Mouse (Mus musculus) kidney, postnatal 10 days (tissue): Measurements from ENCODE around the gene Ubc.
A peak's percentile ranks its signal among the peaks of the same experiment; 100 is the strongest.

Experiments used
- DNase-seq: peaks from one replicate; pipeline ENCODE4 v3.0.0; 2021; ENCODE audit warnings: mixed read lengths

Gene Ubc

DNA sequence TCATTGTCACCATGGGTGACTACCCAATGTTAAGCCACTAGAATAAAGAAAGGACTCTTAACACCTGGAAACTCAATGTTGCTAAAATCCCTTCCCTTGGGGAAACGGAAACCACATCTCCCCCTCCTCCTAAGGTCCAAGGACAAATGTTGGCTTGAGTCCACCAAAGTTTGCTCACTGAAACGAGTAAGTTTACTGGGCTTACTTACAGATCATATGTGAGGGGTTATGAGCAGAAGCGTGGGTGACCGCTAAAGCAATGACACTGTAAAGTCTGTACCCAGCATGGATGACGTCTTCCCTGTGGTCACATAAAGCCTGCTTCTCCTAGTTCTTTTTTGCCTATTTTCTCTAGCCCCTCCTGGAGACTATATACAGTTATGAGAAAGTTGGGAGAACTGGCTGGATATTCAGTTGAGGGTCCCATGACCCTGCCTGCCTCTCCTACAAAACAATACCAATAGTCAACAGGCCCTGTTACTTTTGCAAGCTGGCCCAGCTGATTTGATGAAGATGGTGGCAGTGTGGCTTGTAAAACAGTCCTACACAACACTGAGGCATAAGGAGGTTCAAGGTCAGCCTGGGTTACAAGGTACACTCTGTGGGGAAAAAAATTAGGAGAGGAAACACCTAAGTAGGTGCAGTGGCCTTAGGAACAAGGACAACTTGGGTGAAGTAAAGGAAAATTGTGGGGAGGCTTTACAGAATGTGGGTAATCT lies 7.9 kb downstream of the Ubc start:
- DNase-seq: no peak

DNA sequence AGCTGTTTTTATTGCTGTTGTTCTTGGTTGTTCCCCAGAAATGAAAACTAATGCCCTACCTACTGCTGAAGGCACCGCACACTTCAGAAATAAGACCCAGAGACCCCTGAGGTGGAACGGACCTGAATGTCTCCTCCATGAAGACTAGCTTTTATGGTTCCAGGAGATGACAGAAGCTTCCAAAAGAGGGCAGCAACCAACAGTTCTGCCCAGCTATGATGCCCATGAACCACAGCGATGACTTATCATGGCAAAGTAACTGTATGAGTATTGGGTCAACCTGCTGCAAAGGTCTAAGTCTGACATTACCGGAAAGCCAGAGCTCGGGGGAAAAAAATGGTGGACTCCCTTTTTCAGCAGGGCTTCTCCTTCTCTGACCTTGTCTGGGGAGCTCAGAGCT lies 11.1 kb downstream of the Ubc start:
- no peak for DNase-seq

DNA sequence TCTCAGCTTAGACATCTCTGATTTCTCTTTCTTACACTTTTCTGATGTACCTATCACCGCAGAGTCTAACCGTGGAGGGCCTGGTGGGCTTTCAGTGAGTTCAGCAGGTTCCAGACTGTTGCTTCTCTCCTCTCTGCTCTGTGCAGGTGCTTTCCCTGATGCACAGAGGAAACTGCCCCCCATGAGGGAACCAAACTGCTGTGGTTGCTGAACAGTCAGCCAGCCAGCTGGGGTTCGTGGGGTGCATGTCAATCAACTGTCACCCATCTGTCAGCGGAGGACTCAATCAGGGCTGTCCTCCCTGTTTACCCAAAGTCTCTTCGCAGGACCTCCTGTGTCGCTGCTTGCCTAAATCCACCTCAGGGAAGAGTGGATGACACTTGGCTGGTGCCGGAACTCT lies 12.8 kb downstream of the Ubc start:
- DNase-seq: no peak

DNA sequence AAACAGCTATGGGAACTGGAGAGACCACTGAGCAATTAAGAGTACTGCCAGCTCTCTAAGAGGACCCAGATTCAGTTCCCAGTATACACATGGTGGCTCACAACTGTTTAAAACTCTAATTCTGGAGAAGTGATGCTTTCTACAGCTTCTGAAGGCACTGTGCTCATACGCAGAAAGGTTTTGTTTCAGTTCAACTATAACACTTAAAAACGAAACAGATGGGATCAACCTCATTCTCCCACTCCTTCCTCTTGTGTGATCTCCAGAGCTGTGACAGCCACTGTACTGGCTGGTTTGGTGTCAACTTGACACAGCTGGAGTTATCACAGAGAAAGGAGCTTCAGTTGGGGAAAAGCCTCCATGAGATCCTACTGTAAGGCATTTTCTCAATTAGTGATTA lies 14.1 kb downstream of the Ubc start:
- DNase-seq: no peak

DNA sequence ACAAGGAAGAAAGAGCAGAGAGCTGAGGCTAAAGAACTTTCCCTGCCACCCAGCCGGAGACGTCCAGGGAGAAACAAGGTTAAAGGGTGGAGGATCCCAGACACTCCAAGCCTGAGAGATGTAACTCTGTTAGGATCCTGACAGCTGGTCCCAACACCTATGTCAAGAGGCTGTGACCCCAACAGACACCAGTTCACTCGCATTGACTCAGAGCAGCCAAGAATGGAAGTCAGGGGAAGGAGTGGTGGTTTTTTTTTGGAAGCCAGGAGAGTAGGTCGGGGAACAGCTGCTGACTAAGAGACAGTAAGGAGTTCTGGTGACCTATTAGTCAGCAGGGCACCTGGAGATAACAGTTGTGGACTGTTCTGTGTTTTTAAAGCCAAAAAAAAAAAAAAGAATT lies 18.0 kb downstream of the Ubc start:
- no peak for DNase-seq

DNA sequence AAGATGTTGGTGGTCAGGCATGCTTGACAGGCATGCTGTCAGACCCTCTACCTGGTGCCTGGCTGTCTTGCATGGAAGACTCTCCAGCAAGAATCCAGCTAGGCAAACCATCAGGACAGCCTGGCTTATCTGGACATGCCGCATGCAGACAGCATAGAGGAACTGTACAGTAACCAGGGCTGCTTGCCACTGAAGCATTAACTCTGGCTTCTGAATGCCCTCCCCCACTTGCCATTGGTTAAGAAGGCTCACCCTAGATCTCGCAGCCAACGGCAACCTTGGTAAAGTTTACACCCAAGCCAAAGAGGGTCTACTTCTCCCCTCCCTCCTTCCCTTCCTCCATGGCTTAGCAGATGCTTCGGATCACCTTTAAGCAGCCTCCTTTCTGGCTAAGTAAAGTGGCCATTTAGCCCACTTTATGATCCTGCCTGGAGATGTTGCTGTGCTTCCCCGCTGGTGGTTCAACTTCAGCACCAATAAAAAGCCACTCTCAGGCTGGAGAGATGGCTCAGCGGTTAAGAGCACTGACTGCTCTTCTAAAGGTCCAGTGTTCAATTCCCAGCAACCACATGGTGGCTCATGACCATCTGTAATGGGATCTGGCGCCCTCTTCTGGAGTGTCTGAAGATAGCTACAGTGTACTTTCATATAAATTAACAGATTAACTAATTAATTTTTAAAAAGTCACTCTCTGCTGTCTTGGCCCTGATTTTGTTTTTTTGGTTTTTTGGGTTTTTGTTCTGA lies 18.9 kb downstream of the Ubc start:
- DNase-seq: no peak

DNA sequence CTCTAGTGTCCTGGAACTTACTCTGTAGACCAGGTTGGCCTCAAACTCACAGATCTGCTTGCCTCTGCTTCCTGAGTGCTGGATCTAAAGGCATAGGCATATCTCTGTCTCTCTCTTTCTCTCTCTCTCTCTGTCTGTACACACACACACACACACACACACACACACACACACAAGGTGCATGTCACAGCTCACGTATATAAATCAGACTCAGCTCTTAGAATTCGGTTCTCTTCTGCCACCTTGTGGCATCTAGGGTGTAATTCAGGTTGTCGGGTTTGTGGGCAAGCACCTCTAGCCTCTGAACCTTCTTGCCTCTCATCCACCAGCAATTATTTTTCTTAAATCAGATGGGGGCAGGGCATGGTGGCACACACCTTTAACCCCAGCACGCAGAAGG lies 21.4 kb downstream of the Ubc start:
- peak; percentile 80 for DNase-seq

DNA sequence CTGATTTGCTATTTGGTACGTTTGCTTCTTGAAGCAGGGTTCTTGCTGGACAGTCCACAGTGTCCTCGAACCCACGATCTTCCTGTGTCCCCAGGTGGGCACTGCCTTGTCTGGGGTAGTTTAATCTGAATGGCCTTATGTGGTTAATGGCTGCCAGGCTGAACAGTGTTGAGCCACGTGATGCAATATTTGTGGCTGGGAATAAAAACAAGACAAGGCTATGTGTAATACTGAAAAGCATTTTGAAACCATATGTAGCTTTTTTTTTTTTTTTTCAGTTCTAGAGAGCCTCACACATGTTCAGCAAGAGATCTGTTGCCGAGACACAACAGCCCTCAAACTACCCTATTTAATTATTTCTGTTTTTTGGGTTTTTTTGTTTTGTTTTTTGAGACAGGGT lies 21.8 kb downstream of the Ubc start:
- DNase-seq: no peak

DNA sequence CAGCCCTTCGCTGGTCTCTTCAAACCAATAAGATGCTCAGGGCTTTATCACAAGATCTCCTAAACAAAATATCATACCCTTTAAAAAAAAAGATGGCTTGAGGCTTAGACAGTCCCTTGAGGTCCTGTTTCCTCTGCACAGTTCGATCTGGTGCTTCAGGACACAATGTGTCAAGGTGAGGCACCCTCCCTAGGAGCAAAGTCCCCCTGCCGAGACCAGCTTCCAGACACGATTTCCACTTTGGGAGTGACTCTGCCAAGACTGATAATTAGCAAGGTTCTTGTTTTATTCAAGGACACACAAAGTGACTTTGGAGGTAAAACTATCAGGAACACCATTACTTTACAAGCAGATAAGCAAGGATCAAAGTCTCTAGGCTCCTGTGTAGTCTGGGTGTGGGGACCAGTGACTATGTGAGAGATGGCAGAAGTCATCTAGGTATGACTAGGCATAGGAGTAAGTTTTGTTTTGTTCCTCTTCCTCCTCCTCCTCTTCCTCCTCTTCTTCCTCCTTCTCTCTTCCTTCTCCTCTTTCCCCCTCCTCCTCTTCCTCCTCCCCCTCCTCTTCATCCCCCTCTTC lies 25.1 kb downstream of the Ubc start:
- DNase-seq: no peak

DNA sequence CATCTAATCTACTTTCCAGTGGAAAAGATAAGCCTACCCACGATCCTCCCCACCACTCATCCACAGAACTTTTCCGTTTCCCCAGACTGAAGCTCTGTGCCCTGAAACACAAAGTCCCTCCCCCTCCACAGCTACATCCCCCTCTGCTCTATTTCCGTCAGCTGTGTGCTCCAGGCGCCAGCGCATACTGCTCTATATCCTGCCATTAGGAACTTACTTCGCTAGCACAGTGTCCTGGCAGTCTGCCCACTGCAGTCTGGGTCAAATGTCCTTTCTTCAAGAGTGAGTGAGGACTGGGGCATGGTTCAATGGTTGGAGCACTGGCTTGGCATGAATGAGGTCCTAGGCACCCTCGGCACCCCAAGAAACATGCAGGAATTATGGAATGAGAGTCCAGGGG lies 26.1 kb downstream of the Ubc start:
- DNase-seq: peak; percentile 90

DNA sequence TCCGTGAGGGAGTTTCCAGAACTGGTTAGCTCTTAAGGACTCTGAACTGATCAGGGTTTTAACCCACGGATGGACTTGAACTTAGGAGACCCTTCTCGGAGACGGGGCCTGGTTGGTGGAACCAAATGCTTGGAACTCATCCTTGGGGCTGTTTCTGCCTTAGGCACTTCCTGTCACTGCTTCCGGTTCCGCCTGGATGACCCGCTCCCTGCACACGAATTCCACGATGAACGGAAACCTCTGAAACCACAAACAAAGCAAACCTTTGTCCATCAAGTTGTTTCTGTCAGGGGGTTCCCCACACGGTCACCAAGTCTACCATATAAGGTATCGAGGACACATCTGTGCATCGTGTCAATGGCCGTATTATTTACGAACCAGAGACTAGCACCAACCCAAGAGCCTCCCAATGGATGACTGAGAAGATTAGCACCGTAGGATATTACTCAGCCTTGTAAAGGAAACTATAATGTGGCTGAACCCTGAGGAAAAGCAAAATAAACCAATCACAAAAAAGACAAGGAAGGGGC lies 29.0 kb downstream of the Ubc start:
- DNase-seq: no peak

DNA sequence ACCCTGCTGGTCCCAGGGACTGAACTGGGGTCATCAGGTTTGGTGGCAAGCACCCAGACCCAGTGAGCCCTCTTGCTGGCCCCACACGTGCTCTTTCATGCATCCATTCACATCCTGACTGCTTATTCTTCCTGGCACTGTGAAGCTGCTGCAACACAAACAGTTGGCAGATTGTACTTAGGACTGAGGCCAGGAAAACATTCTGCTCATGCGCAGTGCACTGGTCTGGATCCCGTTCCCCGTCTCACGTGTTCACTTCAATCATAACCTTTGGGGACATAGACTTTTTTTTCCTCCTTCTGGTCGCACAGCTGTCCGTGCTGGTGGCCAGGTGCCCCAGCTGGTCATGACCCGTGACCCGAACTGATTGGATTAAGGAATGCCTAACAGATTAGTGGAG lies 29.4 kb downstream of the Ubc start:
- peak; percentile 37 for DNase-seq

DNA sequence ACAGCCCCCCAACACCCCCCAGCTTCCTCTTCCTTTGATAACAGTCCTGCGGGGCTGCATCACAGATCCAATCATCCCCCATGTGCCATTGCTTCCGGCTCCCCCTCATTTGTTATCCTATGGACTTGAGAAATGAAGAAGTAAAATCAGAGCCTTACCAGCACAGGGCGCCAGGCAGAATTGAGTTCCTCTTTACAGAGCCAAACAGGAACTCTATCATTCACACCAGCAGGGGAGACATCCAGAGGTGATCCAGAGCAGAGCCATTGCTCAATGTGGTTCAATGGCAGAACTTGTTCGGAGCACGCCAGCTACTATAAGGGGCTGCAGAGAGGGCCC lies 31.8 kb downstream of the Ubc start:
- DNase-seq: no peak

DNA sequence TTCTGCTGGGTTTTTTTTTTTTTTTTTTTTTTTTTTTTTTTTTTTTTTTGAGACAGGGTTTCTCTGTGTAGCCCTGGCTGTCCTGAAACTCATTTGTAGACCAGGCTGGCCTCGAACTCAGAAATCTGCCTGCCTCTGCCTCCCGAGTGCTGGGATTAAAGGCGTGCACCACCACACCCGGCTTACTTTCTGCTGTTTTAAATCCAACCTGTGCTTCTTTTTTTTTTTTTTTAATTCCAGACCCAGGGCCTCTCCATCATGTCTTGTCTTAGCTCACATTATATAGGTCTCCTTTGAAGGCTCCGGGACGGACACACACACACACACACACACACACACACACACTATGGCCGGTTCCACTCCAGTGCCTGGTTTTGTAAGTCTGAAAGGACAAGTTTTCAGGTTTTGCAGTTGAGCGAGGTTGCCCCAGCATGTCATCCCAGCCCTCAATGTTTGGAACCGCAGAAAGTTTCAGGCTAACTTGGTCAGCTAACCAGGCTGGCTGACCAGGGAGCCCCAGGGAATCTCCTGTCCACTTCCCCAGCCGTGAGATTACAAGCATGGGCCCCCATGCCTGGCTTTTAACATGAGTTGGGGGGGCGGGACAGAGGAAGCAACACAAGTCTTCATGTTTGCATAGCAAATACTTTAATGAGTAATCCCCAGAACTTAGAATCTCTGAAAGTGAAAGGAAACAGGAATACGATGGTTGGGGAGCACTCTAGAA lies 32.3 kb downstream of the Ubc start:
- no peak for DNase-seq

DNA sequence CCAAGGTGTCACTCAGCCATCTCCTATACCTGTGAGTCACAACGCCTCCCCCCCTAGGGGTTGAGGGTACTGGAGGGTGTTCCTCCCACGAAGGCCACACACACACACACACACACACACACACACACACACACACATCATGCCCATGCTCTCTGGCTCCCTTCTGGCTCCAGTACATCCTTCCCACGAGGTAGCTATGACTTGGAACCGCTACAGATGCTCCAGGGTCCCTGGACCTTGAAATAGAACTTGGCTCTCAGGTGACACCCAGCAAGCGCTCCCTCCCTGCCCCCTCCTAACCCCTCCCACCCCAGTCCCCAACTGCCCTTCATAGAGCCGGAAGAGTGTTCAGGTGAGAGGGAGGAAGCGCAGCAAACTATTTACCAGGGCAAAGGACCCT lies 34.4 kb downstream of the Ubc start:
- no peak for DNase-seq

DNA sequence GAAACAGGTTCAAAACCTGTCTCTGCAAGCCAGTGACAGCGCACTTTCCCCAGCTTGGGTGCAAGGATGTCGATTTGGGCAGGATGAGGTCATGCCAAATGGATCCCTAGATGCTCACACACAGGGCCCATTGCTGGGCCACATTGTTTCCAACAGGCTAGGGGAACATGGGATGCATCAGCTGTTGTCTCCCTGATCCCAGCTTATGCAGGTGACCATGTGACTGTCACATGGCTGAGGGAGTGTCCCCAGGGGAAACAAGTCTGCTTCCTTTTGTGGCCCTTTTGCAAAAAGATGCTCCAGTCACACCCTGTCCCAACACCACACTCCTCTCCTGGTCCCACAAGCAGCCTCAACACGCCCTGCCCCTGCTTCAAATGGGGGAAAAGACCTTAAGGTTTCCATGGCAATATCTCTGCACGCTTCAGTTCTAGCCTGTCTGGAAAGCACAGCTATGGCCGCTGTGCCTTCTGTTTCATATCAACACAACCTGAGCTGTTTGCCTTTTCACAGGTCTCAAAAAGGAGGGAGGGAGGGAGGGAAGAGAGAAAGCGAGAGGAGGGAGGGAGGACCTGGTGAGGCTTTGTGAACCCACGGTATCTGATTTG lies 35.0 kb downstream of the Ubc start:
- DNase-seq: no peak

DNA sequence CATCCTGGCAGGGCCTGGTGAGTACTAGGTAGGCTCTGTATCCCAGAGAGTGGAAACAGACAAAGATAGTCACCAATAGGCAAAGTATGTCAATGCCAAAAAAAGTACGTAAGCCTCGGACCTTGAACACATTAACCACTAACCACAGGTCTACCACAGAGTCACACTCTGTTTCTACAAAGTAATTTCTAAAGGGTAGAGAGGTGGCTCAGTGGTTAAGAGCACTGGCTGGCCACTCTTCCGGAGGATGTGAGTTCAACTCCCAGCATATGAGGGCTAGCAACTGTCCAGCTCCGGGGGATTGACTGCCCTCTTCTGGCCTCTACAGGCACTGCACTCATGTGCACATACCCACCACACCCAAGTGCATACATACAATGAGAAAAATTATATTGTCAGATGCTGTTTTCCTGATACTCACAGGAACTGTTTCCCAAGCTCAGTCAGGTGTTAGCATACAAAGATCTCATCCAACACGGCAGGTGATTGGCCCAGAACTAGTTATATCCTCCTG lies 37.2 kb downstream of the Ubc start:
- no peak for DNase-seq

DNA sequence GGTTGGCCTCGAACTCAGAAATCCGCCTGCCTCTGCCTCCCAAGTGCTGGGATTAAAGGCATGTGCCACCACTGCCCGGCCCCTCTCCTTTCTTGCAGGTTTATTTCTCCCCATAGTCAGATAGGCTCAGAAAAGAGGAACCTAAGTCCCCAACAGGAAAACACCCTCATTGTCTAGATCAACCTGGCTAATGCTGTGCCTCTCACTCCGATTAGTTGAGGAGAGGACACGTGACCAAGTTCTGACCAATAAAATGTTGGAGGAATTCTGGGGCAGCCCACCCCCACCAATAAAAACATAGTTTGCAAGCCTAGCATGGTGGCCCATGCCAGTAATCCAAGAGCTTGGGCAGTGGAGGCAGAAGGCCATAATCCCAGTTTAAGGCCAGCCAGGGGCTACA lies 38.1 kb downstream of the Ubc start:
- DNase-seq: no peak

DNA sequence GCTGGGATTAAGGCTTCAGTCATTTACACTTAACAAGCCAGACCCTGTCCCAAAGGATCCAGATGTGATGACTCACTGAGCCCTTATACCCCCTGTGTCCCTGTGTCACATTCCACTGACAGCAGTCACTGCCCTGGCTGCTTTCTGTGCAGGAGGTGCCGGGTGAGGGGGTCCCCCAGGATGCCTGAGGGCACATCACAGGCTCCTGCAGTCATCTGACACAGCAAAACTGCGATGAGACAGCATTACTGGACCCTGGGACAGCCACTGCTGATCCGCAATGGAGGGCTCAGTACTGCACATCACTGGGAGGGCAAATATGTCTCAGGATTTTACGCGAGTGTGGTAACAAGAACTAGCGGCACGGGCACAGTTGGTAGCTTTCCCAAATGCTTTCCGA lies 38.9 kb downstream of the Ubc start:
- no peak for DNase-seq

DNA sequence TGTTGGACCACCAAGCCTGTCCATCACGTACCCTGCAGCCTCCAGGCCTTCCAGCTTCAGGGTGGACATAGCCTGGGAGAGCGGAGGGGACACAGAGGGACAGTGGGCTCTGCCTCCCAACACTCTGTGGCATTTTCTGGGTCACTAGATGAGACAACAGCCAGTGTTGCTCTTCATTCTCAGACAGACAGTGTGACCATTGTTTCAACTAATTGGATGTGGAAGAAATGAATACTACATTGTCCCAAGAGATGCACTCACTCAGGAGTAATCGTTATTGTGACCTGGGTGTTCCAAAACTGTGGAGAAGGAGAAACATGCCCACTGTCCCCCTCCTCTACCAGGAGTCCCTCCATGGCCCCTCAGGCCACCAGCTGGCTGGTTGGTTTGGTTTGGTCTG lies 40.6 kb downstream of the Ubc start:
- DNase-seq: no peak

DNA sequence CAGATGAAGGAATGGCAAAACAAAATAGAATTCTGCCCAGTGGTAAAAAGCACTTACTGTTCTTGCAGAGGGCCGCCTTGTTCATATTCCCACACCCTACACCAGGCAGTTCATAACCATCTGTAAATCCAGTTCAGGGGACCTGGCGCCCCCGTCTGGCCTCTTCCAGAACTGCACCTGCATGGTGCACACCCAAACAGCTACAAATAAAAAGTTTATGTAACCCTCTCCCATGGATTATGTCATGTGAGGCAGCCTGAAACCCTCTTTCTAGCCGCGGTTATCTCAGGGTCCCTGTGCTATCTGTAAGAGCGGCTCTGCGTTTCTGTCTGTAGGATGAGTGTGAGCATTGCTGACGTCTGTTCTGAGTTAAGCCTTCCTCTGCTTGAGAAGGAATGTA lies 41.5 kb downstream of the Ubc start:
- DNase-seq: peak; percentile 68

DNA sequence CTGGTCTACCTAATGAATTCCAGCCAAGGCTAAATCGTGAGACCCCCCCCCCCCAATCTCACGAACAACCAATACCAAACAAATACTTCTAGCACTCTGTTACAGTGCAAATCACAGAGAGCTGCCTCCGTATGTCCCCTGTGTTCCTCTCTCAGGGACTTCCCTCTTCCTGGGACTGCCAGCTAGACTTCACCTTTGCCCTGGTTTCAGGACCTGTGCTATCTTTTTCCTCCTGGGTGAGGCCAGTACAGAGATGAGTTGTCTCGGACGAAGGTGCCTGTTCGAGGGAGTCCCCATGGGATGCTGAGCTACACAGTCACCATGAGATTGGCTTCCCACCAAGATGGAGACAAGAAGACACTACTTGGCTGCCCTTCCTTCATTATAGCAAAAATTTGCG lies 41.9 kb downstream of the Ubc start:
- DNase-seq: no peak

DNA sequence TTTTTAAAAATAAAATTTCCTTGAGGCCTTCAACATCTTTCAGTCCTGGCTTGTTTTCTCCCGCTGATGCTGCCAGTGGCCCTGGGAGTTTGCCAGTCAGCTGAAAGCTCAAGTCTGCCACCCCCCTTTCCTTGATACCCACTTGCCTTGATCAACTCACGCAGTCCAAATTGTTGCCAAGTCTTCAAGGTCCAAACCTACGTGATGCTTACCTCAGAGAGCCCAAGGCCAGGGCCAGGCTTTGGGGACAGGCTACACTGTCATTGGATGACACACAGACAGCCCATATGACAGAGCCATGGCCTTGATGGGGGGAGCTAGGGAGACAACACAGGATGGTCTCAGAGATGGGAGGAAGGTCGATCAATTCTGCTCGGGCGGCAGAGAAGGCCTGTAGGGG lies 45.7 kb downstream of the Ubc start:
- no peak for DNase-seq
